Mouse (Mus musculus): ENCODE measurements around the gene Mkln1.
"Not testable (repeated sequence)": the region's sequence is repeated elsewhere in the genome, so short reads cannot be mapped to it uniquely, and the experiment has no call there.

- TF ChIP-seq POLR2A (IDR thresholded peaks at IDR 0.05; ENCODE audit: control insufficient read depth, extremely low read depth, insufficient read depth, low read length, poor library complexity); CTCF (IDR thresholded peaks at IDR 0.05; ENCODE audit: borderline replicate concordance, control insufficient read depth, extremely low read depth, insufficient read depth, low read length, poor library complexity): not testable (repeated sequence)
These were observed 163.4 kb downstream of the Mkln1 start for GRCm38 (mm10) chr6:31561948-31562347.

All from thymus, adult 2 months (tissue).